Comparison of ENCODE assay signal across 24 mouse cellular contexts in the genomic region with DNA sequence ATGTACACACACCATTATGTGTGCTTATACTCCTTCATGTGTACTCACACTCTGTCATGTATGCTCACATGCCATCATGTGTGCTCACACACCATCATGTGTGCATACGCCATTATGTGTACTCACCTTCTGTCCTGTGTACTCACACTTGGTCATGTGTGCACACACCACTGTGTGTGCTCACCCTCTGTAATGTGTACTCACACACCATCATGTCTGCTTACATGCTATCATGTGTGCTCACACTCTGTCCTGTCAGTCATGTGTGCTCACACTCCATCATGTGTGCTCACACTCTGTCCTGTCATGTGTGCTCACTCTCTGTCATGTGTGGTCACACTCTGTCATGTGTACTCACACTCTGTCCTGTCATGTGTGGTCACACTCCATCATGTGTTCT. TPM values are rescaled to one million over a fixed set of nuclear protein-coding genes. Genes with fewer than 3 reads are reported as not detected.
DNase-seq lines count a peak whose midpoint lies in the region; ATAC-seq and TF ChIP-seq lines count a peak whose summit lies in the region.
"Had no signal": no experiment of that assay in that cellular context is flagged by ENCODE, and none has a peak within 500 bp of the region (broad histone marks: within the 10 kb centered on the region; RNA-seq: fewer than 3 reads in every experiment).

No protein-coding gene starts in this region.

- no peak overlapping the region for H3K27ac ChIP-seq in hindbrain, postnatal 0 days
- H3K27ac ChIP-seq in hindbrain, embryonic 16.5 days (ENCODE audit: low read depth, low read length) = no peak overlapping the region
- no peak overlapping the region for H3K27ac ChIP-seq in kidney, postnatal 0 days
- no peak overlapping the region for H3K27ac ChIP-seq in neural tube, embryonic 11.5 days (ENCODE audit: low read depth, low read length)
- no peak overlapping the region for H3K27ac ChIP-seq in neural tube, embryonic 15.5 days (replicated peaks)
- H3K27ac ChIP-seq in stomach, postnatal 0 days (replicated peaks) = no peak overlapping the region
- no peak overlapping the region for H3K27ac ChIP-seq in layer of hippocampus, adult 2 months
- H3K27ac ChIP-seq: embryonic facial prominence, embryonic 15.5 days; liver, embryonic 12.5 days; neural tube, embryonic 13.5 days had no signal

- H3K9ac ChIP-seq in hindbrain, postnatal 0 days (replicated peaks; ENCODE audit: low read length) = no peak overlapping the region
- no peak overlapping the region for H3K9ac ChIP-seq in hindbrain, embryonic 16.5 days (ENCODE audit: low read depth, low read length)
- H3K9ac ChIP-seq in kidney, postnatal 0 days (ENCODE audit: low read depth, low read length) = no peak overlapping the region
- H3K9ac ChIP-seq in neural tube, embryonic 11.5 days (ENCODE audit: low read length) = no peak overlapping the region
- H3K9ac ChIP-seq in neural tube, embryonic 15.5 days (replicated peaks) = no peak overlapping the region
- H3K9ac ChIP-seq in stomach, postnatal 0 days (ENCODE audit: low read length) = no peak overlapping the region
- H3K9ac ChIP-seq: embryonic facial prominence, embryonic 15.5 days; liver, embryonic 12.5 days; liver, postnatal 0 days; neural tube, embryonic 13.5 days had no signal

- no peak overlapping the region for H3K4me2 ChIP-seq in hindbrain, postnatal 0 days (ENCODE audit: low read depth, low read length)
- no peak overlapping the region for H3K4me2 ChIP-seq in hindbrain, embryonic 16.5 days (ENCODE audit: low read length)
- no peak overlapping the region for H3K4me2 ChIP-seq in kidney, postnatal 0 days (ENCODE audit: low read length)
- H3K4me2 ChIP-seq in neural tube, embryonic 11.5 days (ENCODE audit: low read depth) = no peak overlapping the region
- no peak overlapping the region for H3K4me2 ChIP-seq in neural tube, embryonic 15.5 days
- no peak overlapping the region for H3K4me2 ChIP-seq in stomach, postnatal 0 days (replicated peaks; ENCODE audit: low read depth)
- H3K4me2 ChIP-seq: embryonic facial prominence, embryonic 15.5 days; liver, embryonic 12.5 days; neural tube, embryonic 13.5 days had no signal

- peak; percentile 51; the same call in 1 of the 2 replicates for ATAC-seq in hindbrain, postnatal 0 days
- no peak for ATAC-seq in hindbrain, embryonic 16.5 days
- ATAC-seq in kidney, postnatal 0 days (replicated peaks; ENCODE audit: low FRiP score, low read depth) = 0 out of 2 replicates have a peak, but pooled peaks have one; percentile 21
- ATAC-seq in neural tube, embryonic 11.5 days (ENCODE audit: insufficient read depth, low FRiP score, low TSS enrichment) = 0 out of 2 replicates have a peak, but pooled peaks have one; percentile 50
- ATAC-seq in neural tube, embryonic 15.5 days (ENCODE audit: low FRiP score) = no peak
- ATAC-seq in stomach, postnatal 0 days (ENCODE audit: low FRiP score, low TSS enrichment) = peak; percentile 47; the same call in 1 of the 2 replicates
- ATAC-seq: activated CD4-positive, CD25-positive, alpha-beta regulatory T cell, adult 4 months; forebrain, embryonic 14.5 days; liver, embryonic 12.5 days had no signal

- H3K27me3 ChIP-seq in hindbrain, postnatal 0 days (ENCODE audit: insufficient read depth, low read length) = no peaks in the 10 kb centered on the region
- 0 out of 2 replicates have a peak, but pooled peaks cover 2% of the 10 kb centered on the region for H3K27me3 ChIP-seq in hindbrain, embryonic 16.5 days (replicated peaks; ENCODE audit: control insufficient read depth, insufficient read depth, low read length)
- no peaks in the 10 kb centered on the region for H3K27me3 ChIP-seq in kidney, postnatal 0 days (ENCODE audit: insufficient read depth, low read length)
- no peaks in the 10 kb centered on the region for H3K27me3 ChIP-seq in neural tube, embryonic 11.5 days (ENCODE audit: control insufficient read depth, insufficient read depth, low read length)
- H3K27me3 ChIP-seq in neural tube, embryonic 15.5 days (replicated peaks) = no peaks in the 10 kb centered on the region
- no peaks in the 10 kb centered on the region for H3K27me3 ChIP-seq in stomach, postnatal 0 days (ENCODE audit: control insufficient read depth, insufficient read depth, low read length)
- H3K27me3 ChIP-seq: embryonic facial prominence, embryonic 15.5 days; liver, embryonic 12.5 days; neural tube, embryonic 13.5 days had no signal

- no peaks in the 10 kb centered on the region for H3K36me3 ChIP-seq in hindbrain, postnatal 0 days (ENCODE audit: insufficient read depth, low read length)
- H3K36me3 ChIP-seq in hindbrain, embryonic 16.5 days (ENCODE audit: control insufficient read depth, insufficient read depth, low read length) = no peaks in the 10 kb centered on the region
- H3K36me3 ChIP-seq in kidney, postnatal 0 days (ENCODE audit: insufficient read depth, low read length) = no peaks in the 10 kb centered on the region
- H3K36me3 ChIP-seq in neural tube, embryonic 11.5 days (ENCODE audit: control insufficient read depth, insufficient read depth, low read length) = no peaks in the 10 kb centered on the region
- no peaks in the 10 kb centered on the region for H3K36me3 ChIP-seq in neural tube, embryonic 15.5 days
- no peaks in the 10 kb centered on the region for H3K36me3 ChIP-seq in stomach, postnatal 0 days (ENCODE audit: control insufficient read depth, insufficient read depth, low read length)
- H3K36me3 ChIP-seq: embryonic facial prominence, embryonic 15.5 days; liver, embryonic 12.5 days; neural tube, embryonic 13.5 days had no signal

- TF ChIP-seq EP300 in stomach, postnatal 0 days (optimal IDR thresholded peaks at IDR 0.05) = no peak

- no peak for DNase-seq in hindbrain, postnatal 0 days (ENCODE audit: low spot score)
- no peak for DNase-seq in kidney, postnatal 0 days (ENCODE audit: low spot score)
- no peak for DNase-seq in kidney, postnatal 14 days
- no peak for DNase-seq in neural tube, embryonic 11.5 days (ENCODE audit: low spot score)
- DNase-seq in stomach, postnatal 0 days (ENCODE audit: low spot score) = no peak
- no peak for DNase-seq in layer of hippocampus, adult 2 months (ENCODE audit: low spot score in 2 of 2)
- DNase-seq: adrenal gland, adult 2 months; adrenal gland, postnatal 36 days; B cell, adult 2 months; cerebellum, adult 18-20 months; kidney, postnatal 4 days; layer of hippocampus, postnatal 36 days; left cerebral cortex, postnatal 4 days; liver, postnatal 0 days; lung, postnatal 36 days; right cerebral cortex, postnatal 14 days had no signal

- 97% methylated on average over 1 of the region's 1 CpGs for WGBS in hindbrain, postnatal 0 days
- WGBS in hindbrain, embryonic 16.5 days = 100% methylated on average over 1 of the region's 1 CpGs
- 100% methylated on average over 1 of the region's 1 CpGs for WGBS in kidney, postnatal 0 days
- 100% methylated on average over 1 of the region's 1 CpGs for WGBS in neural tube, embryonic 11.5 days
- 96% methylated on average over 1 of the region's 1 CpGs for WGBS in neural tube, embryonic 15.5 days
- 100% methylated on average over 1 of the region's 1 CpGs for WGBS in stomach, postnatal 0 days

- H3K4me3 ChIP-seq in hindbrain, postnatal 0 days (ENCODE audit: low read length) = no peak overlapping the region
- H3K4me3 ChIP-seq in hindbrain, embryonic 16.5 days (ENCODE audit: low read length) = no peak overlapping the region
- no peak overlapping the region for H3K4me3 ChIP-seq in kidney, postnatal 0 days (replicated peaks; ENCODE audit: low read depth, low read length)
- H3K4me3 ChIP-seq in neural tube, embryonic 11.5 days (ENCODE audit: low read depth, low read length) = no peak overlapping the region
- no peak overlapping the region for H3K4me3 ChIP-seq in neural tube, embryonic 15.5 days (replicated peaks)
- H3K4me3 ChIP-seq in stomach, postnatal 0 days (ENCODE audit: low read depth, low read length) = no peak overlapping the region
- no peak overlapping the region for H3K4me3 ChIP-seq in layer of hippocampus, adult 2 months
- H3K4me3 ChIP-seq: embryonic facial prominence, embryonic 15.5 days; liver, embryonic 12.5 days; neural tube, embryonic 13.5 days had no signal

- TF ChIP-seq CTCF in hindbrain, postnatal 0 days (IDR thresholded peaks at IDR 0.05; ENCODE audit: low read depth) = no peak
- no peak for TF ChIP-seq CTCF in kidney, postnatal 0 days (IDR thresholded peaks at IDR 0.05; ENCODE audit: low read depth)
- no peak for TF ChIP-seq CTCF in stomach, postnatal 0 days (IDR thresholded peaks at IDR 0.05; ENCODE audit: low read depth)
- no peak for TF ChIP-seq CTCF in layer of hippocampus, adult 2 months (conservative IDR thresholded peaks at IDR 0.05)

- H3K4me1 ChIP-seq in hindbrain, postnatal 0 days (ENCODE audit: insufficient read depth, low read length) = no peaks in the 10 kb centered on the region
- H3K4me1 ChIP-seq in hindbrain, embryonic 16.5 days (ENCODE audit: control insufficient read depth, insufficient read depth, low read depth, low read length) = no peaks in the 10 kb centered on the region
- no peaks in the 10 kb centered on the region for H3K4me1 ChIP-seq in kidney, postnatal 0 days (replicated peaks; ENCODE audit: insufficient read depth, low read length)
- H3K4me1 ChIP-seq in neural tube, embryonic 11.5 days (ENCODE audit: control insufficient read depth, insufficient read depth, low read length) = no peaks in the 10 kb centered on the region
- no peaks in the 10 kb centered on the region for H3K4me1 ChIP-seq in neural tube, embryonic 15.5 days
- H3K4me1 ChIP-seq in stomach, postnatal 0 days (replicated peaks; ENCODE audit: control insufficient read depth, insufficient read depth) = no peaks in the 10 kb centered on the region
- H3K4me1 ChIP-seq: embryonic facial prominence, embryonic 15.5 days; neural tube, embryonic 13.5 days had no signal

- no peaks in the 10 kb centered on the region for H3K9me3 ChIP-seq in hindbrain, postnatal 0 days (ENCODE audit: low read length)
- H3K9me3 ChIP-seq in hindbrain, embryonic 16.5 days (ENCODE audit: control insufficient read depth, low read length) = no peaks in the 10 kb centered on the region
- H3K9me3 ChIP-seq in kidney, postnatal 0 days (replicated peaks; ENCODE audit: low read length) = no peaks in the 10 kb centered on the region
- H3K9me3 ChIP-seq in neural tube, embryonic 11.5 days (ENCODE audit: control insufficient read depth, low read length) = no peaks in the 10 kb centered on the region
- H3K9me3 ChIP-seq in neural tube, embryonic 15.5 days (replicated peaks) = no peaks in the 10 kb centered on the region
- H3K9me3 ChIP-seq in stomach, postnatal 0 days (ENCODE audit: control insufficient read depth, low read length) = no peaks in the 10 kb centered on the region
- H3K9me3 ChIP-seq: embryonic facial prominence, embryonic 15.5 days; liver, embryonic 12.5 days; neural tube, embryonic 13.5 days had no signal

RNA-seq across cellular contexts. Expression of a gene that starts 52.3 kb away (rescaled TPM):
- total RNA-seq in hindbrain, postnatal 0 days (2014; rRNA removed) = 10.0 and 11.7 TPM in 2 replicates
- polyA plus RNA-seq in hindbrain, postnatal 0 days (2015; fragmentation: Nextera tagmentation; extraction: Ambion mirVana) = 27.4 and 31.1 TPM in 2 replicates
- polyA plus RNA-seq in hindbrain, embryonic 16.5 days (2015; fragmentation: Nextera tagmentation; extraction: Ambion mirVana) = 3.7 and 9.2 TPM in 2 replicates
- polyA plus RNA-seq in kidney, postnatal 0 days (2015; fragmentation: Nextera tagmentation; extraction: Ambion mirVana) = 199 and 211 TPM in 2 replicates
- 0.38 and 0.54 TPM in 2 replicates for polyA plus RNA-seq in neural tube, embryonic 11.5 days (2014; fragmentation: Nextera tagmentation; extraction: Ambion mirVana)
- polyA plus RNA-seq in neural tube, embryonic 15.5 days (2015; fragmentation: Nextera tagmentation; extraction: Ambion mirVana) = 2.3 and 2.4 TPM in 2 replicates
- 8.2 and 8.4 TPM in 2 replicates for polyA plus RNA-seq in stomach, postnatal 0 days (2015; fragmentation: Nextera tagmentation; extraction: Ambion mirVana)
- total RNA-seq in layer of hippocampus, adult 2 months (2021) = 10 to 100 TPM; 35.2 to 39.5 TPM
- total RNA-seq: gastrocnemius, adult 8-10 months had no signal

Comparison
In these comparisons a context has a peak if more than half of its experiments do, and no peak if none do; other contexts are left out.
1. ATAC-seq: peak in hindbrain, postnatal 0 days (single experiment), kidney, postnatal 0 days (single experiment), neural tube, embryonic 11.5 days (single experiment) and stomach, postnatal 0 days (single experiment); none in hindbrain, embryonic 16.5 days (single experiment) and neural tube, embryonic 15.5 days (single experiment).